8 mouse cellular contexts compared by ENCODE assay signal in genomic region chr2:119745281-119745680, GRCm38 (mm10). TPM values are rescaled to one million over a fixed set of nuclear protein-coding genes. Genes with fewer than 3 reads are reported as not detected.
DNase-seq lines count a peak whose midpoint lies in the region; ATAC-seq lines count a peak whose summit lies in the region.

No protein-coding gene starts in this region.

- H3K4me3 ChIP-seq in forebrain, embryonic 14.5 days (ENCODE audit: low read depth, low read length), result no peak overlapping the region
- no peak overlapping the region for H3K4me3 ChIP-seq in forebrain, embryonic 16.5 days (replicated peaks; ENCODE audit: low read length)
- peak overlapping the region; percentile 60 for H3K4me3 ChIP-seq in intestine, embryonic 16.5 days (ENCODE audit: low read length)
- H3K4me3 ChIP-seq in stomach, embryonic 15.5 days (replicated peaks), result no peak overlapping the region

- no peak overlapping the region for H3K9ac ChIP-seq in forebrain, embryonic 14.5 days (ENCODE audit: low read length)
- no peak overlapping the region for H3K9ac ChIP-seq in forebrain, embryonic 16.5 days (replicated peaks; ENCODE audit: low read depth, low read length)
- H3K9ac ChIP-seq in intestine, embryonic 16.5 days (ENCODE audit: low read depth, low read length), result 0 out of 2 replicates have a peak overlapping the region, but pooled peaks have one; percentile 46
- H3K9ac ChIP-seq in stomach, embryonic 15.5 days, result no peak overlapping the region

- H3K9me3 ChIP-seq in forebrain, embryonic 14.5 days (replicated peaks; ENCODE audit: control insufficient read depth, low read length), result no peaks in the 10 kb centered on the region
- H3K9me3 ChIP-seq in forebrain, embryonic 16.5 days (ENCODE audit: control insufficient read depth, low read length), result no peaks in the 10 kb centered on the region
- no peaks in the 10 kb centered on the region for H3K9me3 ChIP-seq in intestine, embryonic 16.5 days (ENCODE audit: control insufficient read depth, low read length)
- no peaks in the 10 kb centered on the region for H3K9me3 ChIP-seq in stomach, embryonic 15.5 days

- peaks cover 43% of the 10 kb centered on the region for H3K27me3 ChIP-seq in forebrain, embryonic 14.5 days (replicated peaks; ENCODE audit: control insufficient read depth, insufficient read depth, low read length)
- H3K27me3 ChIP-seq in forebrain, embryonic 16.5 days (replicated peaks; ENCODE audit: control insufficient read depth, insufficient read depth, low read length), result peaks cover 33% of the 10 kb centered on the region
- peaks cover 4% of the 10 kb centered on the region; the same call in 1 of the 2 replicates for H3K27me3 ChIP-seq in intestine, embryonic 16.5 days (replicated peaks; ENCODE audit: control insufficient read depth, insufficient read depth, low read length)
- peaks cover 24% of the 10 kb centered on the region for H3K27me3 ChIP-seq in stomach, embryonic 15.5 days (replicated peaks)

- no peak overlapping the region for H3K27ac ChIP-seq in forebrain, embryonic 14.5 days (ENCODE audit: low read depth, low read length)
- H3K27ac ChIP-seq in forebrain, embryonic 16.5 days (ENCODE audit: low read length), result no peak overlapping the region
- H3K27ac ChIP-seq in intestine, embryonic 16.5 days (ENCODE audit: low read length), result peak overlapping the region; percentile 94
- H3K27ac ChIP-seq in stomach, embryonic 15.5 days, result peak overlapping the region; percentile 86; the same call in 1 of the 2 replicates

- H3K4me1 ChIP-seq in forebrain, embryonic 14.5 days (ENCODE audit: control insufficient read depth, insufficient read depth, low read length), result peaks cover 14% of the 10 kb centered on the region; the same call in 1 of the 2 replicates
- peaks cover 27% of the 10 kb centered on the region for H3K4me1 ChIP-seq in forebrain, embryonic 16.5 days (replicated peaks; ENCODE audit: control insufficient read depth, insufficient read depth, low read length)
- peaks cover 32% of the 10 kb centered on the region for H3K4me1 ChIP-seq in intestine, embryonic 16.5 days (ENCODE audit: control insufficient read depth, insufficient read depth, low read length)
- H3K4me1 ChIP-seq in stomach, embryonic 15.5 days, result peaks cover 41% of the 10 kb centered on the region

- peak; percentile 30 for DNase-seq in forebrain, embryonic 14.5 days (ENCODE audit: low spot score)
- peak; percentile 33 for DNase-seq in right cerebral cortex, adult 18-20 months
- DNase-seq in right cerebral cortex, postnatal 36 days (ENCODE audit: low spot score in 2 of 2), result no peak
- DNase-seq in ovary, postnatal 36 days (ENCODE audit: low spot score), result no peak
- DNase-seq in gastrocnemius, postnatal 4 days (ENCODE audit: low spot score in 2 of 2), result no peak

- H3K4me2 ChIP-seq in forebrain, embryonic 14.5 days (ENCODE audit: low read length), result no peak overlapping the region
- no peak overlapping the region for H3K4me2 ChIP-seq in forebrain, embryonic 16.5 days (ENCODE audit: low read length)
- H3K4me2 ChIP-seq in intestine, embryonic 16.5 days (ENCODE audit: low read depth, low read length), result peak overlapping the region; percentile 100; the same call in 1 of the 2 replicates
- peak overlapping the region; percentile 100 for H3K4me2 ChIP-seq in stomach, embryonic 15.5 days

- no peak for ATAC-seq in forebrain, embryonic 14.5 days
- ATAC-seq in forebrain, embryonic 16.5 days, result no peak
- ATAC-seq in intestine, embryonic 16.5 days, result no peak
- ATAC-seq in stomach, embryonic 15.5 days (ENCODE audit: insufficient read depth, low FRiP score, low read depth), result no peak

- H3K36me3 ChIP-seq in forebrain, embryonic 14.5 days (ENCODE audit: control insufficient read depth, insufficient read depth, low read length), result no peaks in the 10 kb centered on the region
- no peaks in the 10 kb centered on the region for H3K36me3 ChIP-seq in forebrain, embryonic 16.5 days (ENCODE audit: control insufficient read depth, insufficient read depth)
- no peaks in the 10 kb centered on the region for H3K36me3 ChIP-seq in intestine, embryonic 16.5 days (ENCODE audit: control insufficient read depth, insufficient read depth, low read length)
- no peaks in the 10 kb centered on the region for H3K36me3 ChIP-seq in stomach, embryonic 15.5 days

- WGBS in forebrain, embryonic 14.5 days, result 8% methylated on average over 1 of the region's 1 CpGs
- WGBS in forebrain, embryonic 16.5 days, result 10% methylated on average over 1 of the region's 1 CpGs
- 8% methylated on average over 1 of the region's 1 CpGs for WGBS in intestine, embryonic 16.5 days
- 5% methylated on average over 1 of the region's 1 CpGs for WGBS in stomach, embryonic 15.5 days

RNA-seq across cellular contexts. Expression of gene Itpka, which starts 3.1 kb away (rescaled TPM):
- polyA plus RNA-seq in forebrain, embryonic 14.5 days (2014; fragmentation: Nextera tagmentation; extraction: Ambion mirVana), result 0.61 and 0.78 TPM in 2 replicates
- polyA plus RNA-seq in forebrain, embryonic 16.5 days (2015; fragmentation: Nextera tagmentation; extraction: Ambion mirVana), result 1.1 and 1.4 TPM in 2 replicates
- 7.5 and 7.9 TPM in 2 replicates for polyA plus RNA-seq in intestine, embryonic 16.5 days (2015; fragmentation: Nextera tagmentation; extraction: Ambion mirVana)
- polyA plus RNA-seq in stomach, embryonic 15.5 days (2015; fragmentation: Nextera tagmentation; extraction: Ambion mirVana), result 9.8 and 10.2 TPM in 2 replicates
- under 1 TPM; 0.29 to 0.34 TPM for total RNA-seq in gastrocnemius, postnatal 4 days (2021)

RNA-seq across cellular contexts. Expression of gene Ltk, which starts 14.9 kb away (rescaled TPM):
- polyA plus RNA-seq in forebrain, embryonic 14.5 days (2014; fragmentation: Nextera tagmentation; extraction: Ambion mirVana), result 0.29 and 0.37 TPM in 2 replicates
- polyA plus RNA-seq in forebrain, embryonic 16.5 days (2015; fragmentation: Nextera tagmentation; extraction: Ambion mirVana), result 0.28 and 0.43 TPM in 2 replicates
- 0.86 and 1.1 TPM in 2 replicates for polyA plus RNA-seq in intestine, embryonic 16.5 days (2015; fragmentation: Nextera tagmentation; extraction: Ambion mirVana)
- 2.1 and 2.7 TPM in 2 replicates for polyA plus RNA-seq in stomach, embryonic 15.5 days (2015; fragmentation: Nextera tagmentation; extraction: Ambion mirVana)
- total RNA-seq in gastrocnemius, postnatal 4 days (2021), result not detected

RNA-seq across cellular contexts. Expression of gene Rpap1, which starts 42.1 kb away (rescaled TPM):
- 12.8 and 16.0 TPM in 2 replicates for polyA plus RNA-seq in forebrain, embryonic 14.5 days (2014; fragmentation: Nextera tagmentation; extraction: Ambion mirVana)
- polyA plus RNA-seq in forebrain, embryonic 16.5 days (2015; fragmentation: Nextera tagmentation; extraction: Ambion mirVana), result 19.9 and 20.5 TPM in 2 replicates
- 22.9 and 23.8 TPM in 2 replicates for polyA plus RNA-seq in intestine, embryonic 16.5 days (2015; fragmentation: Nextera tagmentation; extraction: Ambion mirVana)
- 25.3 and 29.5 TPM in 2 replicates for polyA plus RNA-seq in stomach, embryonic 15.5 days (2015; fragmentation: Nextera tagmentation; extraction: Ambion mirVana)
- total RNA-seq in gastrocnemius, postnatal 4 days (2021), result 10 to 100 TPM; 18.3 to 19.9 TPM

RNA-seq across cellular contexts. Expression of gene Tyro3, which starts 52.3 kb away (rescaled TPM):
- polyA plus RNA-seq in forebrain, embryonic 14.5 days (2014; fragmentation: Nextera tagmentation; extraction: Ambion mirVana), result 14.3 TPM in 2 replicates
- polyA plus RNA-seq in forebrain, embryonic 16.5 days (2015; fragmentation: Nextera tagmentation; extraction: Ambion mirVana), result 17.3 and 17.6 TPM in 2 replicates
- 11.4 and 12.9 TPM in 2 replicates for polyA plus RNA-seq in intestine, embryonic 16.5 days (2015; fragmentation: Nextera tagmentation; extraction: Ambion mirVana)
- 23.0 and 23.6 TPM in 2 replicates for polyA plus RNA-seq in stomach, embryonic 15.5 days (2015; fragmentation: Nextera tagmentation; extraction: Ambion mirVana)
- total RNA-seq in gastrocnemius, postnatal 4 days (2021), result 1 to 10 TPM; 8.8 to 9.7 TPM

Comparison
In these comparisons a context has a peak if more than half of its experiments do, and no peak if none do; other contexts are left out.
1. DNase-seq: peak in forebrain, embryonic 14.5 days (single experiment) and right cerebral cortex, adult 18-20 months (single experiment); none in right cerebral cortex, postnatal 36 days (0 of 2), ovary, postnatal 36 days (single experiment) and gastrocnemius, postnatal 4 days (0 of 2).
2. H3K27ac ChIP-seq: peak in intestine, embryonic 16.5 days (single experiment) and stomach, embryonic 15.5 days (single experiment); none in forebrain, embryonic 14.5 days (single experiment) and forebrain, embryonic 16.5 days (single experiment).
3. H3K4me2 ChIP-seq: peak in intestine, embryonic 16.5 days (single experiment) and stomach, embryonic 15.5 days (single experiment); none in forebrain, embryonic 14.5 days (single experiment) and forebrain, embryonic 16.5 days (single experiment).